Mouse (Mus musculus): ENCODE measurements around the gene Mst1r. TPM values are rescaled to one million over a fixed set of nuclear protein-coding genes. Genes with fewer than 3 reads are reported as not detected.
A peak's percentile ranks its signal among the peaks of the same experiment; 100 is the strongest.

The Mst1r gene
- polyA plus RNA-seq (2012; rRNA removed), result 4.3 and 4.6 TPM in 2 replicates

DNA sequence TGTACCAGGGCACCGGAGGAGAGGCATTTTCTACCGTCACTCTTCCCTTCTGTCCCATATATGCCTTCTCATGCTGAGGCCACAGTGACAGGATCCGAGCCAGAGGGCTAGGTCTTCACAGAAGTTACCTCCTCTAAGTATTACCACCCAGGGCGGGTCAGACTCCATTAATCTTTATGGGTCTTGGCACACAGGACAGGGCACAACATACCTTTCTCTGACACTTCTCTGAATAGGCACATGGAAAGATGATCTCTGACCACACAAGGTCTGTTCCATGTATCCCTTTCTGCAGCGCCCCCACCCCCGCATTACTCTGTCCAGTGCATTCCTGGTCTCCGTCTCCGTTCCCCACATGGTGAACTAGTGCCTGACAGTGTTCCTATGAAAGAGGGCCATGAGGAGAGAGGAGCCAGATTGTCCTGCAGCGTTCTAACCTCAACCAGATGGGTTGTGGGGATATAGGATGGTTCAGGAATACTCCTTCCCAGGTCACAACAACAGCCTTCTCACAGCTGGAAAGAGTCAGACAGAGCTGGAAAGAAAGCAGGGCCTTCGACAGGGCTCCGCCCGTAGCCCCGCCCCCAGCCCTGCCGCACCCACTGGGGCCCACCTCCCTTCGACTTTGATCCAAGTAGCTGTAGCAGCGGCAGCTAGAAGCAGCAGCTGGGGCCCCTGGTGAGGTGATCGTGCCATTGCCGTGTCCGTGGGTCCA, at the start of gene Mst1r:
Gene Mst1r, plus strand, starts transcription at position 622 of the 715 bp plus-strand sequence.
- Histone ChIP-seq H3K36me3 (ENCODE audit: control insufficient read depth, insufficient read depth, low read length) (no peaks in the 10 kb centered on the region), H3K4me1 (ENCODE audit: control insufficient read depth, insufficient read depth, low read length) (peaks cover 18% of the 10 kb centered on the region), H3K27ac (ENCODE audit: control insufficient read depth, insufficient read depth, low read depth, low read length) (peak within 1 kb of the TSS; percentile 52), H3K27me3 (ENCODE audit: control insufficient read depth, insufficient read depth, low read length) (no peaks in the 10 kb centered on the region), H3K4me3 (ENCODE audit: control insufficient read depth, low read depth, low read length) (peak within 1 kb of the TSS; percentile 60)
- TF ChIP-seq CTCF (IDR thresholded peaks at IDR 0.05; ENCODE audit: control insufficient read depth, insufficient read depth, insufficient replicate concordance, low read depth, low read length) (no peak), POLR2A (IDR thresholded peaks at IDR 0.05; ENCODE audit: control insufficient read depth, low read depth, low read length) (no peak)

- no peaks in the 10 kb centered on the region for H3K36me3 ChIP-seq (ENCODE audit: control insufficient read depth, insufficient read depth, low read length)
Observed at GRCm38 (mm10) chr9:107858343-107858742, 48.3 kb upstream of the Mst1r start.

GRCm38 (mm10) chr9:107864493-107864892, 42.2 kb upstream of the Mst1r start:
- no peaks in the 10 kb centered on the region for H3K4me1 ChIP-seq (ENCODE audit: control insufficient read depth, insufficient read depth, low read length)
- TF ChIP-seq CTCF (IDR thresholded peaks at IDR 0.05; ENCODE audit: control insufficient read depth, insufficient read depth, insufficient replicate concordance, low read depth, low read length) (no peak), POLR2A (IDR thresholded peaks at IDR 0.05; ENCODE audit: control insufficient read depth, low read depth, low read length) (no peak)
- no peak overlapping the region for H3K4me3 ChIP-seq (ENCODE audit: control insufficient read depth, low read depth, low read length)
- H3K27me3 ChIP-seq (ENCODE audit: control insufficient read depth, insufficient read depth, low read length), result no peaks in the 10 kb centered on the region
- H3K27ac ChIP-seq (ENCODE audit: control insufficient read depth, insufficient read depth, low read depth, low read length), result no peak overlapping the region
- H3K36me3 ChIP-seq (ENCODE audit: control insufficient read depth, insufficient read depth, low read length), result no peaks in the 10 kb centered on the region

More at GRCm38 (mm10) chr9:107858343-107858742, 48.3 kb upstream of the Mst1r start:
- Histone ChIP-seq H3K27ac (ENCODE audit: control insufficient read depth, insufficient read depth, low read depth, low read length) (no peak overlapping the region), H3K4me3 (ENCODE audit: control insufficient read depth, low read depth, low read length) (no peak overlapping the region), H3K4me1 (ENCODE audit: control insufficient read depth, insufficient read depth, low read length) (no peaks in the 10 kb centered on the region), H3K27me3 (ENCODE audit: control insufficient read depth, insufficient read depth, low read length) (no peaks in the 10 kb centered on the region)
- TF ChIP-seq POLR2A (IDR thresholded peaks at IDR 0.05; ENCODE audit: control insufficient read depth, low read depth, low read length), result no peak

GRCm38 (mm10) chr9:107866081-107866480, 40.6 kb upstream of the Mst1r start:
- H3K4me1 ChIP-seq (ENCODE audit: control insufficient read depth, insufficient read depth, low read length), result no peaks in the 10 kb centered on the region; the same call in 1 of the 2 replicates
- H3K27me3 ChIP-seq (ENCODE audit: control insufficient read depth, insufficient read depth, low read length), result no peaks in the 10 kb centered on the region
- TF ChIP-seq POLR2A (IDR thresholded peaks at IDR 0.05; ENCODE audit: control insufficient read depth, low read depth, low read length) (no peak), CTCF (IDR thresholded peaks at IDR 0.05; ENCODE audit: control insufficient read depth, insufficient read depth, insufficient replicate concordance, low read depth, low read length) (no peak)
- no peak overlapping the region for H3K27ac ChIP-seq (ENCODE audit: control insufficient read depth, insufficient read depth, low read depth, low read length)
- no peaks in the 10 kb centered on the region for H3K36me3 ChIP-seq (ENCODE audit: control insufficient read depth, insufficient read depth, low read length)
- no peak overlapping the region for H3K4me3 ChIP-seq (ENCODE audit: control insufficient read depth, low read depth, low read length)

GRCm38 (mm10) chr9:107872350-107873098, 34.1 kb upstream of the Mst1r start:
- Histone ChIP-seq H3K4me1 (ENCODE audit: control insufficient read depth, insufficient read depth, low read length) (no peaks in the 10 kb centered on the region; the same call in 1 of the 2 replicates), H3K27me3 (ENCODE audit: control insufficient read depth, insufficient read depth, low read length) (no peaks in the 10 kb centered on the region), H3K36me3 (ENCODE audit: control insufficient read depth, insufficient read depth, low read length) (no peaks in the 10 kb centered on the region), H3K4me3 (ENCODE audit: control insufficient read depth, low read depth, low read length) (peak overlapping the region; percentile 95), H3K27ac (ENCODE audit: control insufficient read depth, insufficient read depth, low read depth, low read length) (peak overlapping the region; percentile 99)
- TF ChIP-seq POLR2A (IDR thresholded peaks at IDR 0.05; ENCODE audit: control insufficient read depth, low read depth, low read length) (peak; percentile 79), CTCF (IDR thresholded peaks at IDR 0.05; ENCODE audit: control insufficient read depth, insufficient read depth, insufficient replicate concordance, low read depth, low read length) (no peak; the same call in 1 of the 2 replicates)

- H3K27me3 ChIP-seq (ENCODE audit: control insufficient read depth, insufficient read depth, low read length), result no peaks in the 10 kb centered on the region
- TF ChIP-seq POLR2A (IDR thresholded peaks at IDR 0.05; ENCODE audit: control insufficient read depth, low read depth, low read length), result no peak
- no peak for TF ChIP-seq CTCF (IDR thresholded peaks at IDR 0.05; ENCODE audit: control insufficient read depth, insufficient read depth, insufficient replicate concordance, low read depth, low read length)
- H3K27ac ChIP-seq (ENCODE audit: control insufficient read depth, insufficient read depth, low read depth, low read length), result peak within 1 kb of the TSS; percentile 99
- H3K36me3 ChIP-seq (ENCODE audit: control insufficient read depth, insufficient read depth, low read length), result no peaks in the 10 kb centered on the region
- peak within 1 kb of the TSS; percentile 95 for H3K4me3 ChIP-seq (ENCODE audit: control insufficient read depth, low read depth, low read length)
- H3K4me1 ChIP-seq (ENCODE audit: control insufficient read depth, insufficient read depth, low read length), result no peaks in the 10 kb centered on the region; the same call in 1 of the 2 replicates
Observed at GRCm38 (mm10) chr9:107873137-107873536, 33.5 kb upstream of the Mst1r start, which contains the start of gene Rbm6. Rbm6 (minus strand) TSS chr9:107873237.

GRCm38 (mm10) chr9:107880411-107880810, 26.3 kb upstream of the Mst1r start:
- Histone ChIP-seq H3K27me3 (ENCODE audit: control insufficient read depth, insufficient read depth, low read length) (no peaks in the 10 kb centered on the region), H3K27ac (ENCODE audit: control insufficient read depth, insufficient read depth, low read depth, low read length) (no peak overlapping the region), H3K36me3 (ENCODE audit: control insufficient read depth, insufficient read depth, low read length) (no peaks in the 10 kb centered on the region), H3K4me1 (ENCODE audit: control insufficient read depth, insufficient read depth, low read length) (no peaks in the 10 kb centered on the region), H3K4me3 (ENCODE audit: control insufficient read depth, low read depth, low read length) (no peak overlapping the region)
- no peak for TF ChIP-seq CTCF (IDR thresholded peaks at IDR 0.05; ENCODE audit: control insufficient read depth, insufficient read depth, insufficient replicate concordance, low read depth, low read length)
- TF ChIP-seq POLR2A (IDR thresholded peaks at IDR 0.05; ENCODE audit: control insufficient read depth, low read depth, low read length), result no peak

Data from testis, adult 2 months (tissue).